Mouse (Mus musculus): ENCODE results near the gene Cpox. TPM values are rescaled to one million over a fixed set of nuclear protein-coding genes. Genes with fewer than 3 reads are reported as not detected.

The Cpox gene
- polyA plus RNA-seq, 1 experiment from 2014 or later: 19.7 TPM

- WGBS: 79% methylated on average over 4 of the region's 4 CpGs
- H3K36me3 ChIP-seq (ENCODE audit: control insufficient read depth, insufficient read depth, low read length): no peaks in the 10 kb centered on the region
These were observed 32.6 kb upstream of the Cpox start for GRCm38 (mm10) chr16:58637448-58637847.

GRCm38 (mm10) chr16:58638016-58638415 is 32.1 kb upstream of the Cpox start:
- no peak for ATAC-seq (ENCODE audit: low read depth)
- Histone ChIP-seq H3K27ac (ENCODE audit: low read length) (no peak overlapping the region), H3K27me3 (ENCODE audit: control insufficient read depth, insufficient read depth, low read depth, low read length) (no peaks in the 10 kb centered on the region), H3K4me1 (replicated peaks; ENCODE audit: control insufficient read depth, insufficient read depth, low read length) (no peaks in the 10 kb centered on the region), H3K4me2 (ENCODE audit: low read depth, low read length) (no peak overlapping the region), H3K9ac (ENCODE audit: low read length) (no peak overlapping the region), H3K4me3 (ENCODE audit: low read length) (no peak overlapping the region), H3K9me3 (ENCODE audit: control insufficient read depth, low read length) (no peaks in the 10 kb centered on the region), H3K36me3 (ENCODE audit: control insufficient read depth, insufficient read depth, low read length) (no peaks in the 10 kb centered on the region)
- 74% methylated on average over 7 of the region's 7 CpGs for WGBS

More at GRCm38 (mm10) chr16:58637448-58637847, 32.6 kb upstream of the Cpox start:
- H3K4me2 ChIP-seq (ENCODE audit: low read depth, low read length): no peak overlapping the region
- H3K9me3 ChIP-seq (ENCODE audit: control insufficient read depth, low read length): no peaks in the 10 kb centered on the region
- H3K9ac ChIP-seq (ENCODE audit: low read length): no peak overlapping the region
- H3K27ac ChIP-seq (ENCODE audit: low read length): no peak overlapping the region
- H3K4me1 ChIP-seq (replicated peaks; ENCODE audit: control insufficient read depth, insufficient read depth, low read length): no peaks in the 10 kb centered on the region
- no peak for ATAC-seq (ENCODE audit: low read depth)
- no peak overlapping the region for H3K4me3 ChIP-seq (ENCODE audit: low read length)
- no peaks in the 10 kb centered on the region for H3K27me3 ChIP-seq (ENCODE audit: control insufficient read depth, insufficient read depth, low read depth, low read length)

GRCm38 (mm10) chr16:58638689-58639175 is 31.4 kb upstream of the Cpox start, which contains the start of gene E330017A01Rik:
TSS of gene E330017A01Rik (minus strand) at chr16:58638739.
- Histone ChIP-seq H3K9me3 (ENCODE audit: control insufficient read depth, low read length) (no peaks in the 10 kb centered on the region), H3K4me1 (replicated peaks; ENCODE audit: control insufficient read depth, insufficient read depth, low read length) (no peaks in the 10 kb centered on the region), H3K4me2 (ENCODE audit: low read depth, low read length) (no peak within 1 kb of the TSS), H3K27ac (ENCODE audit: low read length) (no peak within 1 kb of the TSS), H3K27me3 (ENCODE audit: control insufficient read depth, insufficient read depth, low read depth, low read length) (no peaks in the 10 kb centered on the region), H3K36me3 (ENCODE audit: control insufficient read depth, insufficient read depth, low read length) (no peaks in the 10 kb centered on the region), H3K4me3 (ENCODE audit: low read length) (no peak within 1 kb of the TSS), H3K9ac (ENCODE audit: low read length) (no peak within 1 kb of the TSS)
- ATAC-seq (ENCODE audit: low read depth): no peak
- WGBS: 59% methylated on average over 3 of the region's 3 CpGs

GRCm38 (mm10) chr16:58649979-58650378 is 20.1 kb upstream of the Cpox start:
- no peak overlapping the region for H3K4me3 ChIP-seq (ENCODE audit: low read length)
- WGBS: 84% methylated on average over 10 of the region's 10 CpGs
- no peak for ATAC-seq (ENCODE audit: low read depth)
- H3K9me3 ChIP-seq (ENCODE audit: control insufficient read depth, low read length): no peaks in the 10 kb centered on the region
- no peaks in the 10 kb centered on the region for H3K27me3 ChIP-seq (ENCODE audit: control insufficient read depth, insufficient read depth, low read depth, low read length)
- no peak overlapping the region for H3K9ac ChIP-seq (ENCODE audit: low read length)
- H3K27ac ChIP-seq (ENCODE audit: low read length): no peak overlapping the region
- H3K4me2 ChIP-seq (ENCODE audit: low read depth, low read length): no peak overlapping the region
- no peaks in the 10 kb centered on the region for H3K36me3 ChIP-seq (ENCODE audit: control insufficient read depth, insufficient read depth, low read length)
- H3K4me1 ChIP-seq (replicated peaks; ENCODE audit: control insufficient read depth, insufficient read depth, low read length): no peaks in the 10 kb centered on the region

GRCm38 (mm10) chr16:58655751-58656150 is 14.3 kb upstream of the Cpox start:
- Histone ChIP-seq H3K9me3 (ENCODE audit: control insufficient read depth, low read length) (no peaks in the 10 kb centered on the region), H3K27me3 (ENCODE audit: control insufficient read depth, insufficient read depth, low read depth, low read length) (no peaks in the 10 kb centered on the region), H3K9ac (ENCODE audit: low read length) (no peak overlapping the region), H3K4me1 (replicated peaks; ENCODE audit: control insufficient read depth, insufficient read depth, low read length) (no peaks in the 10 kb centered on the region), H3K4me3 (ENCODE audit: low read length) (no peak overlapping the region), H3K36me3 (ENCODE audit: control insufficient read depth, insufficient read depth, low read length) (no peaks in the 10 kb centered on the region), H3K27ac (ENCODE audit: low read length) (no peak overlapping the region), H3K4me2 (ENCODE audit: low read depth, low read length) (no peak overlapping the region)
- no peak for ATAC-seq (ENCODE audit: low read depth)

GRCm38 (mm10) chr16:58656526-58656925 is 13.6 kb upstream of the Cpox start:
- Histone ChIP-seq H3K36me3 (ENCODE audit: control insufficient read depth, insufficient read depth, low read length) (no peaks in the 10 kb centered on the region), H3K4me2 (ENCODE audit: low read depth, low read length) (no peak overlapping the region), H3K27ac (ENCODE audit: low read length) (no peak overlapping the region), H3K9ac (ENCODE audit: low read length) (no peak overlapping the region), H3K9me3 (ENCODE audit: control insufficient read depth, low read length) (no peaks in the 10 kb centered on the region), H3K4me3 (ENCODE audit: low read length) (no peak overlapping the region), H3K27me3 (ENCODE audit: control insufficient read depth, insufficient read depth, low read depth, low read length) (no peaks in the 10 kb centered on the region), H3K4me1 (replicated peaks; ENCODE audit: control insufficient read depth, insufficient read depth, low read length) (no peaks in the 10 kb centered on the region)
- ATAC-seq (ENCODE audit: low read depth): no peak
- WGBS: 73% methylated on average over 4 of the region's 4 CpGs

- H3K27ac ChIP-seq (ENCODE audit: low read length): no peak overlapping the region
- no peaks in the 10 kb centered on the region for H3K36me3 ChIP-seq (ENCODE audit: control insufficient read depth, insufficient read depth, low read length)
- ATAC-seq (ENCODE audit: low read depth): no peak
- no peaks in the 10 kb centered on the region for H3K27me3 ChIP-seq (ENCODE audit: control insufficient read depth, insufficient read depth, low read depth, low read length)
- no peak overlapping the region for H3K4me3 ChIP-seq (ENCODE audit: low read length)
- H3K9ac ChIP-seq (ENCODE audit: low read length): no peak overlapping the region
- WGBS: 90% methylated on average over 6 of the region's 6 CpGs
- no peaks in the 10 kb centered on the region for H3K4me1 ChIP-seq (replicated peaks; ENCODE audit: control insufficient read depth, insufficient read depth, low read length)
- H3K4me2 ChIP-seq (ENCODE audit: low read depth, low read length): no peak overlapping the region
- H3K9me3 ChIP-seq (ENCODE audit: control insufficient read depth, low read length): no peaks in the 10 kb centered on the region
These were observed 11.4 kb upstream of the Cpox start for GRCm38 (mm10) chr16:58658668-58659067.

GRCm38 (mm10) chr16:58661826-58662225 is 8.3 kb upstream of the Cpox start:
- Histone ChIP-seq H3K9me3 (ENCODE audit: control insufficient read depth, low read length) (no peaks in the 10 kb centered on the region), H3K27me3 (ENCODE audit: control insufficient read depth, insufficient read depth, low read depth, low read length) (no peaks in the 10 kb centered on the region), H3K4me3 (ENCODE audit: low read length) (no peak overlapping the region), H3K9ac (ENCODE audit: low read length) (no peak overlapping the region), H3K4me2 (ENCODE audit: low read depth, low read length) (no peak overlapping the region), H3K27ac (ENCODE audit: low read length) (no peak overlapping the region), H3K4me1 (replicated peaks; ENCODE audit: control insufficient read depth, insufficient read depth, low read length) (no peaks in the 10 kb centered on the region), H3K36me3 (ENCODE audit: control insufficient read depth, insufficient read depth, low read length) (no peaks in the 10 kb centered on the region)
- no peak for ATAC-seq (ENCODE audit: low read depth)
- WGBS: 58% methylated on average over 5 of the region's 5 CpGs

GRCm38 (mm10) chr16:58662287-58662791 is 7.8 kb upstream of the Cpox start:
- H3K4me3 ChIP-seq (ENCODE audit: low read length): no peak overlapping the region
- no peak overlapping the region for H3K9ac ChIP-seq (ENCODE audit: low read length)
- no peaks in the 10 kb centered on the region for H3K36me3 ChIP-seq (ENCODE audit: control insufficient read depth, insufficient read depth, low read length)
- no peaks in the 10 kb centered on the region for H3K27me3 ChIP-seq (ENCODE audit: control insufficient read depth, insufficient read depth, low read depth, low read length)
- no peak for ATAC-seq (ENCODE audit: low read depth)
- no peaks in the 10 kb centered on the region for H3K4me1 ChIP-seq (replicated peaks; ENCODE audit: control insufficient read depth, insufficient read depth, low read length)
- H3K4me2 ChIP-seq (ENCODE audit: low read depth, low read length): no peak overlapping the region
- H3K9me3 ChIP-seq (ENCODE audit: control insufficient read depth, low read length): no peaks in the 10 kb centered on the region
- H3K27ac ChIP-seq (ENCODE audit: low read length): no peak overlapping the region

GRCm38 (mm10) chr16:58663021-58663420 is 7.1 kb upstream of the Cpox start:
- Histone ChIP-seq H3K27ac (ENCODE audit: low read length) (no peak overlapping the region), H3K4me3 (ENCODE audit: low read length) (no peak overlapping the region), H3K4me1 (replicated peaks; ENCODE audit: control insufficient read depth, insufficient read depth, low read length) (no peaks in the 10 kb centered on the region), H3K9me3 (ENCODE audit: control insufficient read depth, low read length) (no peaks in the 10 kb centered on the region), H3K4me2 (ENCODE audit: low read depth, low read length) (no peak overlapping the region), H3K9ac (ENCODE audit: low read length) (no peak overlapping the region), H3K36me3 (ENCODE audit: control insufficient read depth, insufficient read depth, low read length) (no peaks in the 10 kb centered on the region), H3K27me3 (ENCODE audit: control insufficient read depth, insufficient read depth, low read depth, low read length) (no peaks in the 10 kb centered on the region)
- WGBS: 44% methylated on average over 5 of the region's 5 CpGs
- ATAC-seq (ENCODE audit: low read depth): no peak

Data from lung, embryonic 16.5 days (tissue).